Mouse (Mus musculus): ENCODE data around the gene Tspan13. TPM values are rescaled to one million over a fixed set of nuclear protein-coding genes. Genes with fewer than 3 reads are reported as not detected.

Gene Tspan13
- total RNA-seq, 2 experiments from 2014 or later, result 34.9 to 46.1 TPM

GRCm38 (mm10) chr12:36032419-36032818 is 9.9 kb downstream of the Tspan13 start:
- DNase-seq, result peak; percentile 31 to 70

GRCm38 (mm10) chr12:36030660-36031363 is 11.5 kb downstream of the Tspan13 start:
- DNase-seq, result peak in 1 of 2 experiments; percentile 27

GRCm38 (mm10) chr12:36029687-36030086 is 12.6 kb downstream of the Tspan13 start:
- no peak for DNase-seq

GRCm38 (mm10) chr12:36028968-36029645 is 13.2 kb downstream of the Tspan13 start:
- peak; percentile 32 to 47 for DNase-seq

- no peak for DNase-seq
Measured at GRCm38 (mm10) chr12:36027171-36027570, 15.1 kb downstream of the Tspan13 start.

GRCm38 (mm10) chr12:36026126-36026525 is 16.2 kb downstream of the Tspan13 start:
- DNase-seq, result no peak

- DNase-seq, result no peak
Measured at GRCm38 (mm10) chr12:36020710-36021109, 21.6 kb downstream of the Tspan13 start.

- no peak for DNase-seq
Measured at GRCm38 (mm10) chr12:36020081-36020480, 22.2 kb downstream of the Tspan13 start.

- no peak for DNase-seq
Measured at GRCm38 (mm10) chr12:36019572-36019971, 22.7 kb downstream of the Tspan13 start.

GRCm38 (mm10) chr12:36017791-36018190 is 24.5 kb downstream of the Tspan13 start:
- DNase-seq, result no peak

- DNase-seq, result no peak
Measured at GRCm38 (mm10) chr12:36013216-36013910, 28.9 kb downstream of the Tspan13 start.

- DNase-seq, result no peak
Measured at GRCm38 (mm10) chr12:36008364-36009047, 33.8 kb downstream of the Tspan13 start.

GRCm38 (mm10) chr12:36007581-36007980 is 34.7 kb downstream of the Tspan13 start:
- DNase-seq, result no peak

GRCm38 (mm10) chr12:36004714-36005113 is 37.6 kb downstream of the Tspan13 start:
- DNase-seq, result no peak

GRCm38 (mm10) chr12:35995799-35996198 is 46.5 kb downstream of the Tspan13 start:
- DNase-seq, result peak; percentile 36 to 63

- DNase-seq, result no peak
Measured at GRCm38 (mm10) chr12:35994098-35994497, 48.2 kb downstream of the Tspan13 start.

- DNase-seq, result no peak
Measured at GRCm38 (mm10) chr12:35993583-35993982, 48.7 kb downstream of the Tspan13 start.

- DNase-seq, result no peak
Measured at GRCm38 (mm10) chr12:35992711-35993110, 49.6 kb downstream of the Tspan13 start, which contains the start of gene Agr2. TSS of gene Agr2 (plus strand) at chr12:35992907.

GRCm38 (mm10) chr12:35984743-35985142 is 57.6 kb downstream of the Tspan13 start:
- no peak for DNase-seq

- peak in 1 of 2 experiments; percentile 6 for DNase-seq
Measured at GRCm38 (mm10) chr12:35983472-35983871, 58.8 kb downstream of the Tspan13 start.

- DNase-seq, result peak; percentile 35 to 52
Measured at GRCm38 (mm10) chr12:35981732-35982360, 60.5 kb downstream of the Tspan13 start.

GRCm38 (mm10) chr12:35979625-35980024 is 62.7 kb downstream of the Tspan13 start:
- no peak for DNase-seq

All from heart, adult 18-20 months (tissue).